Mouse (Mus musculus) liver, adult 2 months (tissue): ENCODE results near the gene Fuca2. TPM values are rescaled to one million over a fixed set of nuclear protein-coding genes. Genes with fewer than 3 reads are reported as not detected.
A peak's percentile ranks its signal among the peaks of the same experiment; 100 is the strongest.

Experiments
- DNase-seq: peaks from one replicate; pipeline ENCODE4 v3.0.0-alpha.2; 2011; ENCODE audit warnings: low read depth, low spot score; ENCODE audit errors: extremely low read depth
- H3K27ac ChIP-seq: fragments of 200-500 bp; replicated peaks from 2 replicates; pipeline ENCODE4 v1.5.1; 2012; ENCODE audit warnings: low read depth, mild to moderate bottlenecking, control low read depth, inconsistent platforms, low read length; ENCODE audit not compliant: insufficient read depth
- H3K27me3 ChIP-seq: fragments of 200-500 bp; 2 replicates; pipeline ENCODE4 v1.6.1; 2012; ENCODE audit warnings: mild to moderate bottlenecking, moderate library complexity, low read length, inconsistent platforms; ENCODE audit not compliant: control insufficient read depth, insufficient read depth
- H3K36me3 ChIP-seq: fragments of 200-500 bp; 2 replicates; pipeline ENCODE4 v1.6.1; 2012; ENCODE audit warnings: low read length, inconsistent platforms; ENCODE audit not compliant: control insufficient read depth, insufficient read depth
- H3K4me1 ChIP-seq: fragments of 200-500 bp; 2 replicates; pipeline ENCODE4 v1.6.1; 2011; ENCODE audit warnings: low read length; ENCODE audit not compliant: control insufficient read depth, insufficient read depth
- H3K4me3 ChIP-seq: fragments of 200-500 bp; 2 replicates; pipeline ENCODE4 v1.5.1; 2011; ENCODE audit warnings: low read depth, mild to moderate bottlenecking, control low read depth, low read length, moderate library complexity; ENCODE audit not compliant: insufficient read depth
- H3K79me2 ChIP-seq: fragments of 200-500 bp; 2 replicates; pipeline ENCODE4 v1.6.1; 2012; ENCODE audit warnings: inconsistent platforms, mild to moderate bottlenecking, low read length, moderate library complexity; ENCODE audit not compliant: control insufficient read depth, insufficient read depth
- H3K9ac ChIP-seq: fragments of 200-500 bp; 2 replicates; pipeline ENCODE4 v1.6.1; 2012; ENCODE audit warnings: low read depth, mild to moderate bottlenecking, control low read depth, inconsistent platforms, low read length
- CTCF ChIP-seq: fragments of 200-500 bp; IDR thresholded peaks from 2 replicates; pipeline ENCODE4 v1.5.1; 2011; ENCODE audit warnings: low read depth, low read length, control low read depth
- POLR2A ChIP-seq: fragments of 200-500 bp; IDR thresholded peaks from 2 replicates; pipeline ENCODE4 v1.6.1; 2011; ENCODE audit warnings: low read length, control low read depth; ENCODE audit not compliant: insufficient read depth; ENCODE audit errors: extremely low read depth
- WGBS: fragments of 180-500 bp; shearing (Covaris S2); methylation state at CpG from one replicate; pipeline ENCODE4 v1.1.7; 2018; 5-methylcytosine and 5-hydroxymethylcytosine counted together
- polyA plus RNA-seq: library from polyadenylated mRNA; depleted of rRNA; stranded (reverse); fragments of >200 nt; gene quantifications from 2 replicates; pipeline ENCODE4 v1.2.3, GENCODE M21; 2012; rRNA removed
- total RNA-seq: library from RNA; depleted of rRNA; stranded (reverse); fragments of >200 nt; gene quantifications from 2 replicates; pipeline ENCODE4 v1.2.3, GENCODE M21; 2014; rRNA removed

Fuca2 gene
- total and polyA plus RNA-seq, 2 experiments = 4.0 to 11.1 TPM

DNA sequence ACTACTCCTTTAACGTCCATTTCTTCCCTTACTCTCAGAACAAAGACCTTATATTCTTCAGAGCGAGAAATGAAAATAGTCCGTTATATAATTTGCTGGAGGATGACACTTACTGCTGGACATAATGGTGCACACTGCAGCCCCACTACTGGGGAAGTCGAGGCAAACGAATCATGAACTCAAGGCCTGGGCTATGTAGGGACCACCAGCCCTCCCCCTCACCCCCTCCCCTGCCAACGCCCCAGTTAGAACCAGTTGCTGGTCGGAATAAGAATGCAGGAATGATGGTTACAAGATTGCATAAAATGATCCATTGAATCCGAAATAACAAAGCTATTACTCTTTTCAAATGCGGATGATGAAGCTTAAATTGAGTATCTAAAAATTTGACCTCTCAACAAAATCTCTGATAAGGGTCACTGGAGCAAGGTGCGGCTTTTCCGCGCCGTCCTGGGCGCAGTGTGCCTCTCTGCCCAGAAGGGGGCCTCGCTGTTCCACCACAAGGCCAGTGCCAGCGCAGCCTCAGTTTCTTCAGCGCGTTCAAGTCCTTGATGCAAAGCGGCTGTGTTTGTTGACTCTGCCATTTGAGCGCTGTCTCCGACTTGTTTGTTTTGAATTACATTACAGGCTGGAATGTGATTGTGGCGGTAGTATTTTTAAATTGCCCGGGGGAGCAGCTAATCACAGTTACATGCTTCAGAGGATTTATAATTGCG is 65.2 kb downstream of the Fuca2 start:
- Histone ChIP-seq H3K4me1 (no peaks in the 10 kb centered on the region), H3K9ac (no peak overlapping the region), H3K79me2 (no peaks in the 10 kb centered on the region), H3K27ac (no peak overlapping the region), H3K27me3 (no peaks in the 10 kb centered on the region), H3K4me3 (no peak overlapping the region), H3K36me3 (peaks cover 5% of the 10 kb centered on the region; the same call in 1 of the 2 replicates)
- WGBS = 32% methylated on average over 24 of the region's 24 CpGs
- no peak for TF ChIP-seq POLR2A
- peak; percentile 91 for TF ChIP-seq CTCF
- peak; percentile 17 for DNase-seq

DNA sequence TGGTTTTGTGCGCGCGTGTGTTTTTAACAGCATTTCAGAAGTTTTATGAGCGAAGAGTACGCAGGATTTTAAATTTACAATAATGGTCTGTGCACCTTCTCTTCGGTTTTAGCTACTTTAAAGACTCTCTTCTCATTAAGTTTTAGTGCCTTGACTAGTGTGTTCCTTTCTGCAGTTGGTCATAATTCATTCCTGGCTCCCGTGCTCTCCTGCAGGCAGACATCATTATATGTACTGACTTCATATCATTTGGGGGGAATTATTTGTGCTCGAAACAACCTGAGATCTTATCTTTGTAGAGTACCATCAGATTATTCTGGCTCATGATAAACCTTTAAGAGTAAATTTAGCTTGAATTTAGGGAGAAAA is 65.7 kb downstream of the Fuca2 start:
- no peak for DNase-seq
- Histone ChIP-seq H3K9ac (no peak overlapping the region), H3K27ac (no peak overlapping the region), H3K36me3 (peaks cover 5% of the 10 kb centered on the region; the same call in 1 of the 2 replicates), H3K4me1 (no peaks in the 10 kb centered on the region), H3K4me3 (no peak overlapping the region), H3K79me2 (no peaks in the 10 kb centered on the region), H3K27me3 (no peaks in the 10 kb centered on the region)
- no peak for TF ChIP-seq POLR2A
- TF ChIP-seq CTCF = no peak
- 59% methylated on average over 8 of the region's 8 CpGs for WGBS

DNA sequence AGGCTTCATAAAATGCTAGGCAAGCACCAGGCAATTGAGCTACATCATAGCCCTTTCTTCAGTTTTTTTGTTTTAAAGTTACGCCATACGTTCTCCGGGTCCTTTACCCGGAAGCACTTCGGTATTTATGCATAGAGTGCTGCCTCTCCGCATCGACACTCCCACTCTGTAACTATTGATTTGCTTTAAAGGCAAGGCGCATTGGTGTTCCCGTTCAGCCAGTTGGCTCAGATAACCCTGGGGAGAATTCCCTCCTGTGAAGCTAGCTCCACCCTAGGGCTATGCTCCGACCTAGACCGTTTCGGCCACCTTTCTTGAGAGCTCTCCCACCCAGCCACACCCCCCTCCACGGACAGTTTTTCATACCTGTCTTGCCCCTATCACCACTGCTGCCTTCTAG is 67.1 kb downstream of the Fuca2 start:
- Histone ChIP-seq H3K27me3 (no peaks in the 10 kb centered on the region), H3K36me3 (peaks cover 2% of the 10 kb centered on the region; the same call in 1 of the 2 replicates), H3K79me2 (no peaks in the 10 kb centered on the region), H3K4me3 (no peak overlapping the region), H3K9ac (no peak overlapping the region), H3K27ac (no peak overlapping the region), H3K4me1 (no peaks in the 10 kb centered on the region)
- WGBS = 28% methylated on average over 13 of the region's 13 CpGs
- TF ChIP-seq CTCF = no peak
- TF ChIP-seq POLR2A = no peak
- DNase-seq = no peak

Other genes starting within 250 kb of the Fuca2 start
- 3.9 and 4.1 TPM in 2 replicates for gene Phactr2, start 25.1 kb upstream of the Fuca2 start, total RNA-seq
- gene Phactr2, start 25.1 kb upstream of the Fuca2 start, polyA plus RNA-seq = 1.1 and 1.2 TPM in 2 replicates
- 2.3 and 2.5 TPM in 2 replicates for gene Adat2, start 53.4 kb downstream of the Fuca2 start, total RNA-seq
- 1.8 and 2.9 TPM in 2 replicates for gene Adat2, start 53.4 kb downstream of the Fuca2 start, polyA plus RNA-seq
- gene Pex3, start 53.6 kb downstream of the Fuca2 start, total RNA-seq = 23.5 and 29.6 TPM in 2 replicates
- gene Pex3, start 53.6 kb downstream of the Fuca2 start, polyA plus RNA-seq = 9.5 and 9.6 TPM in 2 replicates